Mouse (Mus musculus): ENCODE data around the gene Plcl2. TPM values are rescaled to one million over a fixed set of nuclear protein-coding genes. Genes with fewer than 3 reads are reported as not detected.
"Not testable (repeated sequence)": the region's sequence is repeated elsewhere in the genome, so short reads cannot be mapped to it uniquely, and the experiment has no call there.

Plcl2 gene
- polyA plus RNA-seq, 1 experiment = 11.5 TPM

DNA sequence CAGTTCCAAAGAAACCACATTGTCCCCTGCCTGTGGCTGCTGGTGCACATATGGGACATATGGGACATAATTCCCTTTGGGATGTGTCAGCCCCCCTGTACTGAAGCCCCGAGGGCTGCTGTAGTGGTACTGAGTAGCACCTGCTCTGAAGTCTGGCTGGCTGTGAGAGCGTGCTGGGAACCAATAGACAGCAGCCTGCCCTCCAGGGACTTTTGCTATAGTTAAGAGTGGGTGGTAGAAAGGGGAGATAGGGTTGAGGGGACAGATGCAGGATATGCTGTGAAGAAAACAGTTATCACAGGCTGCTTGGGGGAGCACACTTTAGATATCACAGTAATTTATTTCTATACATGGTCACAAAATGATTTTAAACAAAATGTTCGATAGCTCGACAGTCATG is 100.7 kb downstream of the Plcl2 start:
- TF ChIP-seq POLR2A (IDR thresholded peaks at IDR 0.05; ENCODE audit: low read depth, low read length) (no peak), CTCF (IDR thresholded peaks at IDR 0.05; ENCODE audit: extremely low read depth, insufficient read depth, insufficient read length, insufficient replicate concordance) (no peak)
- Histone ChIP-seq H3K4me3 (ENCODE audit: extremely low read depth, insufficient read depth, insufficient read length) (no peak overlapping the region), H3K27ac (ENCODE audit: insufficient read depth, low read length) (peak overlapping the region; percentile 40; the same call in 1 of the 2 replicates), H3K36me3 (ENCODE audit: control insufficient read depth, insufficient read depth, low read length) (peaks cover 18% of the 10 kb centered on the region), H3K4me1 (ENCODE audit: control insufficient read depth, insufficient read depth, insufficient read length) (peaks cover 5% of the 10 kb centered on the region; the same call in 1 of the 2 replicates), H3K27me3 (ENCODE audit: control insufficient read depth, insufficient read depth, low read length) (no peaks in the 10 kb centered on the region)
- 64% methylated on average over 4 of the region's 4 CpGs for WGBS
- peak; percentile 36 to 46 for DNase-seq (ENCODE audit: low read depth in 1 of 2, low spot score in 2 of 2)

DNA sequence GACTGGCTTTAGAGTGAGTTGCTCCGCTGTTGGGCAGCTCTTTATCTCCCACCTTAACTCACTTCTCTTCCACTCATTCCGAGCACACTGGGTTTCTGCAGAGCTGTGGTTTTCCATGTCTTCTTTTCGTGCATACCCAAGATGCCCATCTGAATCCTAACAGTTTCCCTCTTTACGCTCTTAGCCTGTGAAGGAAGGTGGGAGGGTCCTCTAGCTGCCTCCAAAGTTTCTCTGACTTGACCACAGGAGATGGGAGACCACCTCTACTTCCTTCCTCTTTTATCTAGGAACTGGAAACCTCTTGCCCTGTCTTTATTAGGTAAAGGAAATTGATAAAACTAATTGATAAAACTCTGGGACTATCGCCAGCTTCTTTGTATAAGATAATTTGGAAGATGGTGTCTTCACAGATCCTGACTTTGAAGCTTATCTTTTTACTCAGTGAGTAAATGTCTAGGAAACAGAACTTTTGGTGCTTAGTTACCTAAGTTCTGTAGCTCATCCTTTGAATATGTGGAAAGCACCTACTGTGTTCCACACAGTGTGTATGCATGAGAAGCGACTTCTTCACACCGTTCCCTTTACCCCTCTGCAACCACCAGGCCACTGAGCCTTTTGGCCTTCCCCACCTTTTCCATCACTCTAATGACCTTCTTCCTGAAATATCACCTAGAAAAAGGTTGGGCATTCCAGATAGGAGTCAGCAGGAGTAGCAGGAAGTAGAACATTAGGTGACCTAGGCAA is 111.8 kb downstream of the Plcl2 start:
- Histone ChIP-seq H3K4me1 (ENCODE audit: control insufficient read depth, insufficient read depth, insufficient read length) (peaks cover 4% of the 10 kb centered on the region), H3K36me3 (ENCODE audit: control insufficient read depth, insufficient read depth, low read length) (no peaks in the 10 kb centered on the region), H3K27me3 (ENCODE audit: control insufficient read depth, insufficient read depth, low read length) (no peaks in the 10 kb centered on the region), H3K27ac (ENCODE audit: insufficient read depth, low read length) (no peak overlapping the region), H3K4me3 (ENCODE audit: extremely low read depth, insufficient read depth, insufficient read length) (no peak overlapping the region)
- WGBS = 81% methylated on average over 7 of the region's 7 CpGs
- TF ChIP-seq CTCF (IDR thresholded peaks at IDR 0.05; ENCODE audit: extremely low read depth, insufficient read depth, insufficient read length, insufficient replicate concordance) (no peak), POLR2A (IDR thresholded peaks at IDR 0.05; ENCODE audit: low read depth, low read length) (no peak)
- no peak for DNase-seq (ENCODE audit: low read depth in 1 of 2, low spot score in 2 of 2)

DNA sequence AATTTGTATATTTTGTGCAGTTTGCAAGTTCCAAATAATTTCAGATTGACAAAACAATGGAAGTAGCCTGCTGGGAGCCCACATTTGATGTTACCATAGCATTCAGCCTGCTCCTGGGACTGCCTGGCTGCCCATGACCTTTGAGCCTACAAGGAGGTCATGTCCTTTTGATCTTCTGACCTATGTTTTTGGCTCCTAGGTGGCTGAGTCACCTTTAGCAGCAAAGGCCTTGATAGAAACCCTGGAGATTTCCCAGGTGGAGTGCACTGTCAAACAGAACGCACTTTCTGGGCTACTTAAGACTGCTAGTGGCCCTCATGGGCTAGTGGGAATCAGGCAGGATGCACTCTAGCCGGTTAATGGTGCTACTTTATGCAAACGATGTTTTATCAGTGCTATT is 112.8 kb downstream of the Plcl2 start:
- TF ChIP-seq CTCF (IDR thresholded peaks at IDR 0.05; ENCODE audit: extremely low read depth, insufficient read depth, insufficient read length, insufficient replicate concordance) (no peak), POLR2A (IDR thresholded peaks at IDR 0.05; ENCODE audit: low read depth, low read length) (no peak)
- no peak overlapping the region for H3K27ac ChIP-seq (ENCODE audit: insufficient read depth, low read length)

DNA sequence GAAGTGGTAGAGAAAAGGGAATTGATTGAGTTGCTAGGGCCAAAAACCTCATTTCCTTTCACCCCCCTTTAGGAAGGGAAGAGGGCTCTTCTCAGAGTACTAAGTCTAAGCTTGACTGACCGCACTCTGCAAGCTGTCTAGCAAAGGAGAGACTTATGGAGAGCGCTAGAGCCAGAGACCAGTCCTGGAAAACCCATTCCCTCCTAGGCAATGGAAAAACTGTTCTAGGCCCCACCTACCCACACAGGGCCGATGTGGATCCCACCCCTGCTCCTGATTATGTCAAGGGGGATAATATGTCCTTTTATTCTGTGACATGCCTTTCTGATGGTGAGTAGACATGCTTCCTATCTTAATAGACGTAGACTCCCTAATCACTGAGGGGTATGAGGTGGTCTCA is 116.4 kb downstream of the Plcl2 start:
- no peak for DNase-seq (ENCODE audit: low read depth in 1 of 2, low spot score in 2 of 2)
- no peak overlapping the region for H3K4me3 ChIP-seq (ENCODE audit: extremely low read depth, insufficient read depth, insufficient read length)
- H3K4me1 ChIP-seq (ENCODE audit: control insufficient read depth, insufficient read depth, insufficient read length) = no peaks in the 10 kb centered on the region; the same call in 1 of the 2 replicates
- no peaks in the 10 kb centered on the region for H3K27me3 ChIP-seq (ENCODE audit: control insufficient read depth, insufficient read depth, low read length)
- TF ChIP-seq CTCF (IDR thresholded peaks at IDR 0.05; ENCODE audit: extremely low read depth, insufficient read depth, insufficient read length, insufficient replicate concordance) (no peak), POLR2A (IDR thresholded peaks at IDR 0.05; ENCODE audit: low read depth, low read length) (no peak)
- WGBS = 91% methylated on average over 4 of the region's 4 CpGs
- H3K27ac ChIP-seq (ENCODE audit: insufficient read depth, low read length) = no peak overlapping the region
- H3K36me3 ChIP-seq (ENCODE audit: control insufficient read depth, insufficient read depth, low read length) = peaks cover 3% of the 10 kb centered on the region; the same call in 1 of the 2 replicates

More for the DNA sequence above, 112.8 kb downstream of the Plcl2 start:
- Histone ChIP-seq H3K4me3 (ENCODE audit: extremely low read depth, insufficient read depth, insufficient read length) (no peak overlapping the region), H3K36me3 (ENCODE audit: control insufficient read depth, insufficient read depth, low read length) (peaks cover 2% of the 10 kb centered on the region; the same call in 1 of the 2 replicates), H3K4me1 (ENCODE audit: control insufficient read depth, insufficient read depth, insufficient read length) (no peaks in the 10 kb centered on the region; the same call in 1 of the 2 replicates), H3K27me3 (ENCODE audit: control insufficient read depth, insufficient read depth, low read length) (no peaks in the 10 kb centered on the region)
- no peak for DNase-seq (ENCODE audit: low read depth in 1 of 2, low spot score in 2 of 2)
- 87% methylated on average over 3 of the region's 3 CpGs for WGBS

DNA sequence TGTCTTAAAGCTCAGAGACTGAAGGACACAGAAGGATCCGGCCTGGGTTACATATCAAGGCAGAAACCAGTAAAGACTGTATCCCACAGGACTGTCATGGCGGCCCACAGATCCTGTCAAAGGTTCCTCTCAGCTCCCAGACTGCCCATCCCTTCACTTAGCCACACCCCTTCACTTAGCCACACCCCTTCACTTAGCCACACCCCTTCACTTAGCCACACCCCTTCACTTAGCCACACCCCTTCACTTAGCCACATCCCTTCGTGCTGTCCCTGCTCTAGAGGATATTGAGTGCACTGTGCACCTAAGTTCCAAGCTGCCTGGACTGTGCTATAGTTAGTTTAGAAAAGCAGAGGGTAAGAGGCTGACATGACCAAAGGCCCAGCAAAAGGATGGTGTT is 118.5 kb downstream of the Plcl2 start:
- DNase-seq (ENCODE audit: low read depth in 1 of 2, low spot score in 2 of 2) = no peak
- Histone ChIP-seq H3K27ac (ENCODE audit: insufficient read depth, low read length) (no peak overlapping the region), H3K4me3 (ENCODE audit: extremely low read depth, insufficient read depth, insufficient read length) (no peak overlapping the region), H3K36me3 (ENCODE audit: control insufficient read depth, insufficient read depth, low read length) (peaks cover 3% of the 10 kb centered on the region; the same call in 1 of the 2 replicates), H3K27me3 (ENCODE audit: control insufficient read depth, insufficient read depth, low read length) (no peaks in the 10 kb centered on the region), H3K4me1 (ENCODE audit: control insufficient read depth, insufficient read depth, insufficient read length) (no peaks in the 10 kb centered on the region)
- TF ChIP-seq POLR2A (IDR thresholded peaks at IDR 0.05; ENCODE audit: low read depth, low read length) (no peak), CTCF (IDR thresholded peaks at IDR 0.05; ENCODE audit: extremely low read depth, insufficient read depth, insufficient read length, insufficient replicate concordance) (no peak)
- WGBS = 91% methylated on average over 3 of the region's 3 CpGs

DNA sequence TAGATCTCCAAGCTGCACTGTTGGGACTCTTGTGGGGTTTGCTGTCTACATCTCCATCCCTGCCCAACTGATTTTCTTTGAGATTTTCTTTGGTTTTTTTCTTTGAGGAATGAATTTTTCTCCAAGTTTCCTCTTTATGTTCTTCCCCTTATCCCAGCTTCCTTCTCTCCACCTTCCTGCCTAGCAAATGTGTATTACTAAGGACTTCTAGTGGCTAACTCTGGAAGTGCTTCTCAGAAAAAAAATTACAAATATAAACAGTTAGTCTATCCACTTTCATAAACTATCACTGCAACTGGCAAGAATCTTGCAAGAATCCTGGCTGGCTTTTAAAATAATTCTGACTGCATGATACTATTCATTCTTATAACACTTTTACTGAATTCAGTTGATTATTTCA is 119.5 kb downstream of the Plcl2 start:
- no peak for TF ChIP-seq POLR2A (IDR thresholded peaks at IDR 0.05; ENCODE audit: low read depth, low read length)
- TF ChIP-seq CTCF (IDR thresholded peaks at IDR 0.05; ENCODE audit: extremely low read depth, insufficient read depth, insufficient read length, insufficient replicate concordance) = no peak
- no peaks in the 10 kb centered on the region for H3K27me3 ChIP-seq (ENCODE audit: control insufficient read depth, insufficient read depth, low read length)
- H3K36me3 ChIP-seq (ENCODE audit: control insufficient read depth, insufficient read depth, low read length) = peaks cover 3% of the 10 kb centered on the region; the same call in 1 of the 2 replicates
- no peaks in the 10 kb centered on the region for H3K4me1 ChIP-seq (ENCODE audit: control insufficient read depth, insufficient read depth, insufficient read length)
- no peak overlapping the region for H3K4me3 ChIP-seq (ENCODE audit: extremely low read depth, insufficient read depth, insufficient read length)
- DNase-seq (ENCODE audit: low read depth in 1 of 2, low spot score in 2 of 2) = no peak
- no peak overlapping the region for H3K27ac ChIP-seq (ENCODE audit: insufficient read depth, low read length)

DNA sequence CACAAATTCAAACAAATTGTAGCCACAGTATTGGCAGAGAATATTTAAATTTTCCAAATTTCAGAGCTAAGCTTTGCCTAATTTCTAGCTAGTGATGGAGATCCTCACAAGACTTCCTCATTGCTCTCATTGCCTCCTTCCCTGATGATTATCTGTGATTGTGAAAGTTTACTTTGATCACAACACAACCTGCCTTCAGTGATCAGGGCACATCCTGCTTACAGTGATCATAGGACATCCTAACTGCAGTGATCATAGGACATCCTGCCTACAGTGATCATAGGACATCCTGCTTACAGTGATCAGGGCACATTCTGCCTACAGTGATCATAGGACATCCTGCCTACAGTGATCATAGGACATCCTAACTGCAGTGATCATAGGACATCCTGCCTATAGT is 121.8 kb downstream of the Plcl2 start:
- H3K4me1 ChIP-seq (ENCODE audit: control insufficient read depth, insufficient read depth, insufficient read length); H3K4me3 ChIP-seq (ENCODE audit: extremely low read depth, insufficient read depth, insufficient read length); H3K27ac ChIP-seq (ENCODE audit: insufficient read depth, low read length); H3K27me3 ChIP-seq (ENCODE audit: control insufficient read depth, insufficient read depth, low read length); H3K36me3 ChIP-seq (ENCODE audit: control insufficient read depth, insufficient read depth, low read length): not testable (repeated sequence)
- DNase-seq (ENCODE audit: low read depth in 1 of 2, low spot score in 2 of 2) = peak in 1 of 2 experiments; percentile 18

All from spleen, adult 2 months (tissue).